Mouse (Mus musculus) lung, postnatal 0 days (tissue): ENCODE measurements around the gene Med4. TPM values are rescaled to one million over a fixed set of nuclear protein-coding genes. Genes with fewer than 3 reads are reported as not detected.
A peak's percentile ranks its signal among the peaks of the same experiment; 100 is the strongest.

Experiments
- ATAC-seq: fragments of 200-750 bp; cut with Nextera tagmentation; 2 replicates; pipeline ENCODE4 v1.8.0; 2017; ENCODE audit warnings: moderate library complexity
- DNase-seq: peaks from one replicate; pipeline ENCODE4 v3.0.0-alpha.2; 2016; ENCODE audit warnings: low spot score
- H3K27ac ChIP-seq: fragments of 300-500 bp; sonication (generic); 2 replicates; pipeline ENCODE4 v1.5.1; 2014; ENCODE audit warnings: antibody characterized with exemption, mild to moderate bottlenecking, low read length, mixed read lengths
- H3K27me3 ChIP-seq: fragments of 300-500 bp; sonication (generic); replicated peaks from 2 replicates; pipeline ENCODE4 v1.6.1; 2014; ENCODE audit warnings: low read length, mixed read lengths; ENCODE audit not compliant: insufficient read depth
- H3K36me3 ChIP-seq: fragments of 300-500 bp; sonication (generic); 2 replicates; pipeline ENCODE4 v1.6.1; 2014; ENCODE audit warnings: low read length, mixed read lengths; ENCODE audit not compliant: insufficient read depth
- H3K4me1 ChIP-seq: fragments of 300-500 bp; sonication (generic); 2 replicates; pipeline ENCODE4 v1.6.1; 2014; ENCODE audit warnings: antibody characterized with exemption, low read depth, low read length, mixed read lengths; ENCODE audit not compliant: insufficient read depth
- H3K4me2 ChIP-seq: fragments of 300-500 bp; sonication (generic); replicated peaks from 2 replicates; pipeline ENCODE4 v1.6.1; 2014; ENCODE audit warnings: low read depth, mild to moderate bottlenecking, low read length, moderate library complexity, mixed read lengths
- H3K4me3 ChIP-seq: fragments of 300-500 bp; sonication (generic); 2 replicates; pipeline ENCODE4 v1.5.1; 2014; ENCODE audit warnings: low read depth, low read length
- H3K9ac ChIP-seq: fragments of 300-500 bp; sonication (generic); replicated peaks from 2 replicates; pipeline ENCODE4 v1.6.1; 2014; ENCODE audit warnings: low read depth, mild to moderate bottlenecking
- H3K9me3 ChIP-seq: fragments of 300-500 bp; sonication (generic); 2 replicates; pipeline ENCODE4 v1.6.1; 2016; ENCODE audit warnings: low read length, mixed read lengths
- CTCF ChIP-seq: IDR thresholded peaks from 2 replicates; pipeline ENCODE4 v1.5.1; 2016; ENCODE audit warnings: antibody characterized with exemption, mild to moderate bottlenecking
- EP300 ChIP-seq: IDR thresholded peaks from 2 replicates; pipeline ENCODE4 v1.6.1; 2016; ENCODE audit warnings: antibody characterized with exemption, mild to moderate bottlenecking, control low read depth
- WGBS: fragments of 180-500 bp; shearing (Covaris S2); extraction: QIAGEN DNeasy Blood & Tissue Kit; methylation state at CpG from one replicate; pipeline ENCODE4 v1.1.7; 2014; 5-methylcytosine and 5-hydroxymethylcytosine counted together
- polyA plus RNA-seq: library from polyadenylated mRNA; unstranded; fragments of >200 nt; fragmentation: Nextera tagmentation; extraction: Ambion mirVana; gene quantifications from 2 replicates; pipeline ENCODE4 v1.2.1, GENCODE M21; 2015

Med4 gene
- polyA plus RNA-seq, 1 experiment from 2014 or later = 52.8 TPM

GRCm38 (mm10) chr14:73494122-73494521 is 15.7 kb upstream of the Med4 start:
- Histone ChIP-seq H3K4me1 (no peaks in the 10 kb centered on the region), H3K4me3 (no peak overlapping the region), H3K27me3 (no peaks in the 10 kb centered on the region), H3K4me2 (no peak overlapping the region), H3K9me3 (peaks cover 3% of the 10 kb centered on the region; the same call in 1 of the 2 replicates), H3K9ac (no peak overlapping the region), H3K27ac (no peak overlapping the region), H3K36me3 (no peaks in the 10 kb centered on the region)
- 63% methylated on average over 6 of the region's 6 CpGs for WGBS
- no peak for ATAC-seq
- TF ChIP-seq EP300 (no peak), CTCF (no peak)
- no peak for DNase-seq

- ATAC-seq (0 out of 2 replicates have a peak, but pooled peaks have one; percentile 3), DNase-seq (no peak)
- Histone ChIP-seq H3K27me3 (no peaks in the 10 kb centered on the region), H3K27ac (no peak overlapping the region), H3K4me2 (no peak overlapping the region), H3K36me3 (no peaks in the 10 kb centered on the region), H3K4me1 (no peaks in the 10 kb centered on the region), H3K9me3 (peaks cover 3% of the 10 kb centered on the region; the same call in 1 of the 2 replicates), H3K9ac (no peak overlapping the region), H3K4me3 (no peak overlapping the region)
- TF ChIP-seq CTCF (peak; percentile 38; the same call in 1 of the 2 replicates), EP300 (no peak)
- 69% methylated on average over 7 of the region's 7 CpGs for WGBS
Observed at GRCm38 (mm10) chr14:73495753-73496152, 14.1 kb upstream of the Med4 start.

GRCm38 (mm10) chr14:73501283-73501682 is 8.5 kb upstream of the Med4 start:
- no peak overlapping the region for H3K4me2 ChIP-seq
- no peak overlapping the region for H3K4me3 ChIP-seq
- TF ChIP-seq EP300 (no peak), CTCF (no peak)
- DNase-seq (no peak), ATAC-seq (no peak)
- 0 out of 2 replicates have a peak overlapping the region, but pooled peaks have one; percentile 40 for H3K27ac ChIP-seq
- WGBS = 85% methylated on average over 9 of the region's 9 CpGs
- H3K9ac ChIP-seq = no peak overlapping the region
- peaks cover 5% of the 10 kb centered on the region; the same call in 1 of the 2 replicates for H3K4me1 ChIP-seq
- H3K36me3 ChIP-seq = no peaks in the 10 kb centered on the region
- H3K27me3 ChIP-seq = no peaks in the 10 kb centered on the region
- H3K9me3 ChIP-seq = no peaks in the 10 kb centered on the region

GRCm38 (mm10) chr14:73501721-73502120 is 8.1 kb upstream of the Med4 start:
- Histone ChIP-seq H3K27ac (0 out of 2 replicates have a peak overlapping the region, but pooled peaks have one; percentile 40), H3K4me3 (no peak overlapping the region), H3K9ac (no peak overlapping the region), H3K9me3 (no peaks in the 10 kb centered on the region), H3K4me2 (no peak overlapping the region), H3K36me3 (no peaks in the 10 kb centered on the region), H3K27me3 (no peaks in the 10 kb centered on the region), H3K4me1 (peaks cover 5% of the 10 kb centered on the region; the same call in 1 of the 2 replicates)
- TF ChIP-seq EP300 (peak; percentile 55), CTCF (no peak)
- WGBS = 41% methylated on average over 6 of the region's 6 CpGs
- peak; percentile 76 for ATAC-seq
- peak; percentile 45 for DNase-seq

- peak overlapping the region; percentile 62 for H3K27ac ChIP-seq
- H3K36me3 ChIP-seq = no peaks in the 10 kb centered on the region
- H3K4me1 ChIP-seq = peaks cover 5% of the 10 kb centered on the region; the same call in 1 of the 2 replicates
- peak; percentile 69 for DNase-seq
- no peak overlapping the region for H3K9ac ChIP-seq
- H3K27me3 ChIP-seq = no peaks in the 10 kb centered on the region
- H3K4me2 ChIP-seq = no peak overlapping the region
- no peak for TF ChIP-seq EP300
- TF ChIP-seq CTCF = no peak
- no peak for ATAC-seq
- H3K9me3 ChIP-seq = no peaks in the 10 kb centered on the region
- no peak overlapping the region for H3K4me3 ChIP-seq
- 16% methylated on average over 7 of the region's 7 CpGs for WGBS
Observed at GRCm38 (mm10) chr14:73502591-73503184, 7.1 kb upstream of the Med4 start.

- TF ChIP-seq EP300 (peak; percentile 81), CTCF (no peak)
- Histone ChIP-seq H3K36me3 (no peaks in the 10 kb centered on the region), H3K4me2 (no peak overlapping the region), H3K4me3 (no peak overlapping the region), H3K27ac (peak overlapping the region; percentile 62; the same call in 1 of the 2 replicates), H3K9ac (no peak overlapping the region), H3K9me3 (no peaks in the 10 kb centered on the region), H3K4me1 (peaks cover 5% of the 10 kb centered on the region; the same call in 1 of the 2 replicates), H3K27me3 (no peaks in the 10 kb centered on the region)
- 40% methylated on average over 13 of the region's 13 CpGs for WGBS
- DNase-seq (peak; percentile 36), ATAC-seq (peak; percentile 30; the same call in 1 of the 2 replicates)
Observed at GRCm38 (mm10) chr14:73503237-73503933, 6.4 kb upstream of the Med4 start.
